Comparison of ENCODE assay signal across 30 mouse cellular contexts in genomic region chr17:75558041-75558440, GRCm38 (mm10).
"Had no signal": no experiment of that assay in that cellular context is flagged by ENCODE, and none has a peak within 500 bp of the region (broad histone marks: within the 10 kb centered on the region; RNA-seq: fewer than 3 reads in every experiment).

No protein-coding gene starts in this region.

- H3K9me3 ChIP-seq: heart, embryonic 10.5 days; heart, embryonic 15.5 days; hindbrain, embryonic 13.5 days; hindbrain, embryonic 15.5 days; intestine, embryonic 15.5 days had no signal

- H3K27me3 ChIP-seq: heart, embryonic 12.5 days; heart, embryonic 13.5 days; heart, embryonic 15.5 days; hindbrain, embryonic 12.5 days; hindbrain, embryonic 13.5 days; hindbrain, embryonic 15.5 days; intestine, embryonic 15.5 days had no signal

- H3K4me1 ChIP-seq: heart, embryonic 10.5 days; heart, embryonic 12.5 days; heart, embryonic 13.5 days; heart, embryonic 15.5 days; hindbrain, embryonic 10.5 days; hindbrain, embryonic 12.5 days; hindbrain, embryonic 13.5 days; hindbrain, embryonic 15.5 days; intestine, embryonic 15.5 days had no signal

- H3K27ac ChIP-seq: heart, embryonic 10.5 days; heart, embryonic 13.5 days; heart, embryonic 15.5 days; hindbrain, embryonic 10.5 days; hindbrain, embryonic 12.5 days; hindbrain, embryonic 13.5 days; hindbrain, embryonic 14.5 days; hindbrain, embryonic 15.5 days; hindbrain, postnatal 0 days; intestine, embryonic 15.5 days; kidney, postnatal 0 days; layer of hippocampus, adult 2 months; left cerebral cortex, adult 2 months had no signal

- H3K4me3 ChIP-seq: heart, embryonic 10.5 days; heart, embryonic 12.5 days; heart, embryonic 13.5 days; heart, embryonic 15.5 days; hindbrain, embryonic 10.5 days; hindbrain, embryonic 12.5 days; hindbrain, embryonic 13.5 days; hindbrain, embryonic 15.5 days; intestine, embryonic 15.5 days; layer of hippocampus, adult 2 months; left cerebral cortex, adult 2 months had no signal

- ATAC-seq: hindbrain, embryonic 16.5 days; hindbrain, postnatal 0 days; inflammation-experienced regulatory T-cells, adult 6 months; intestine, embryonic 15.5 days; intestine, embryonic 16.5 days; intestine, postnatal 0 days had no signal

- DNase-seq: heart, postnatal 10 days; heart, postnatal 14 days; heart, postnatal 36 days; heart, postnatal 4 days; kidney, adult 11 months; kidney, adult 18-20 months; kidney, postnatal 10 days; kidney, postnatal 14 days; kidney, postnatal 25 days; layer of hippocampus, adult 9-11 months; layer of hippocampus, postnatal 36 days had no signal

- H3K9ac ChIP-seq: heart, embryonic 12.5 days; heart, embryonic 13.5 days; heart, embryonic 15.5 days; hindbrain, embryonic 12.5 days; hindbrain, embryonic 13.5 days; hindbrain, embryonic 14.5 days; hindbrain, embryonic 15.5 days; intestine, embryonic 15.5 days had no signal

- H3K36me3 ChIP-seq: heart, embryonic 10.5 days; heart, embryonic 12.5 days; heart, embryonic 13.5 days; heart, embryonic 15.5 days; hindbrain, embryonic 10.5 days; hindbrain, embryonic 12.5 days; hindbrain, embryonic 13.5 days; hindbrain, embryonic 15.5 days; intestine, embryonic 15.5 days had no signal

- H3K4me2 ChIP-seq: heart, embryonic 11.5 days; heart, embryonic 12.5 days; heart, embryonic 13.5 days; heart, embryonic 15.5 days; hindbrain, embryonic 12.5 days; hindbrain, embryonic 13.5 days; hindbrain, embryonic 14.5 days; hindbrain, embryonic 15.5 days; intestine, embryonic 15.5 days had no signal
